Mouse (Mus musculus) liver, embryonic 14.5 days (tissue): Measurements from ENCODE around the gene Intu. TPM values are rescaled to one million over a fixed set of nuclear protein-coding genes. Genes with fewer than 3 reads are reported as not detected.

Source experiments
- ATAC-seq: fragments of 200-750 bp; cut with Nextera tagmentation; 2 replicates; pipeline ENCODE4 v1.8.0; 2017; ENCODE audit warnings: moderate number of reproducible peaks, mild to moderate bottlenecking, moderate library complexity; ENCODE audit not compliant: insufficient read depth
- DNase-seq, 3 experiments: peaks; one replicate each; pipeline ENCODE4 v3.0.0-alpha.2; 2012 to 2013; ENCODE audit warnings: low read depth in 3 of 3, low spot score in 3 of 3
- H3K27ac ChIP-seq: fragments of 300-500 bp; sonication (generic); 2 replicates; pipeline ENCODE4 v1.5.1; 2014; ENCODE audit warnings: moderate library complexity, mild to moderate bottlenecking, control low read depth, inconsistent platforms
- H3K27me3 ChIP-seq: fragments of 300-500 bp; sonication (generic); 2 replicates; pipeline ENCODE4 v1.6.1; 2014; ENCODE audit warnings: mild to moderate bottlenecking, low read length, moderate library complexity; ENCODE audit not compliant: control insufficient read depth, insufficient read depth
- H3K36me3 ChIP-seq: fragments of 300-500 bp; sonication (generic); replicated peaks from 2 replicates; pipeline ENCODE4 v1.6.1; 2014; ENCODE audit warnings: low read depth; ENCODE audit not compliant: control insufficient read depth, insufficient read depth
- H3K4me1 ChIP-seq, 2 experiments: fragments of 200-500 bp in 1 of 2; fragments of 300-500 bp in 1 of 2; sonication (generic) in 1 of 2; replicated peaks; 2 replicates each; pipeline ENCODE4 v1.6.1; 2012 to 2014; ENCODE audit warnings: antibody characterized with exemption in 1 of 2, inconsistent platforms in 1 of 2, low read length in 1 of 2; ENCODE audit not compliant: control insufficient read depth in 2 of 2, insufficient read depth in 2 of 2
- H3K4me2 ChIP-seq: fragments of 300-500 bp; sonication (generic); 2 replicates; pipeline ENCODE4 v1.6.1; 2014; ENCODE audit warnings: low read depth, mild to moderate bottlenecking, control low read depth, moderate library complexity
- H3K4me3 ChIP-seq, 2 experiments: fragments of 200-500 bp in 1 of 2; fragments of 300-500 bp in 1 of 2; sonication (generic) in 1 of 2; 2 replicates each; pipeline ENCODE4 v1.5.1; 2012 to 2014; ENCODE audit warnings: low read depth in 2 of 2, low read length in 2 of 2, mild to moderate bottlenecking in 2 of 2, control low read depth in 1 of 2, inconsistent platforms in 1 of 2, moderate library complexity in 1 of 2; ENCODE audit not compliant: insufficient read depth in 1 of 2
- H3K9ac ChIP-seq: fragments of 300-500 bp; sonication (generic); replicated peaks from 2 replicates; pipeline ENCODE4 v1.6.1; 2014; ENCODE audit warnings: mild to moderate bottlenecking, control low read depth, moderate library complexity
- H3K9me3 ChIP-seq: fragments of 300-500 bp; sonication (generic); 2 replicates; pipeline ENCODE4 v1.6.1; 2016; ENCODE audit warnings: low read length, mixed read lengths; ENCODE audit not compliant: control insufficient read depth
- CTCF ChIP-seq: IDR thresholded peaks from 2 replicates; pipeline ENCODE4 v1.5.1; 2016; ENCODE audit warnings: antibody characterized with exemption, low read depth, control low read depth
- EP300 ChIP-seq: IDR thresholded peaks from 2 replicates; pipeline ENCODE4 v1.6.1; 2016; ENCODE audit warnings: antibody characterized with exemption, low read depth
- WGBS: fragments of 180-500 bp; shearing (Covaris S2); extraction: QIAGEN DNeasy Blood & Tissue Kit; methylation state at CpG from one replicate; pipeline ENCODE4 v1.1.7; 2014; ENCODE audit not compliant: insufficient replicate concordance; 5-methylcytosine and 5-hydroxymethylcytosine counted together
- polyA plus RNA-seq, 2 experiments: library from polyadenylated mRNA; depleted of rRNA in 1 of 2; stranded (reverse) in 1 of 2; unstranded in 1 of 2; fragments of >200 nt; fragmentation: Nextera tagmentation in 1 of 2; extraction: Ambion mirVana in 1 of 2; gene quantifications; 2 replicates each; pipeline versions ENCODE4 v1.2.1 to v1.2.3; 2012 to 2014

Gene Intu
- polyA plus RNA-seq, 2 experiments, result 0.52 to 0.80 TPM

DNA sequence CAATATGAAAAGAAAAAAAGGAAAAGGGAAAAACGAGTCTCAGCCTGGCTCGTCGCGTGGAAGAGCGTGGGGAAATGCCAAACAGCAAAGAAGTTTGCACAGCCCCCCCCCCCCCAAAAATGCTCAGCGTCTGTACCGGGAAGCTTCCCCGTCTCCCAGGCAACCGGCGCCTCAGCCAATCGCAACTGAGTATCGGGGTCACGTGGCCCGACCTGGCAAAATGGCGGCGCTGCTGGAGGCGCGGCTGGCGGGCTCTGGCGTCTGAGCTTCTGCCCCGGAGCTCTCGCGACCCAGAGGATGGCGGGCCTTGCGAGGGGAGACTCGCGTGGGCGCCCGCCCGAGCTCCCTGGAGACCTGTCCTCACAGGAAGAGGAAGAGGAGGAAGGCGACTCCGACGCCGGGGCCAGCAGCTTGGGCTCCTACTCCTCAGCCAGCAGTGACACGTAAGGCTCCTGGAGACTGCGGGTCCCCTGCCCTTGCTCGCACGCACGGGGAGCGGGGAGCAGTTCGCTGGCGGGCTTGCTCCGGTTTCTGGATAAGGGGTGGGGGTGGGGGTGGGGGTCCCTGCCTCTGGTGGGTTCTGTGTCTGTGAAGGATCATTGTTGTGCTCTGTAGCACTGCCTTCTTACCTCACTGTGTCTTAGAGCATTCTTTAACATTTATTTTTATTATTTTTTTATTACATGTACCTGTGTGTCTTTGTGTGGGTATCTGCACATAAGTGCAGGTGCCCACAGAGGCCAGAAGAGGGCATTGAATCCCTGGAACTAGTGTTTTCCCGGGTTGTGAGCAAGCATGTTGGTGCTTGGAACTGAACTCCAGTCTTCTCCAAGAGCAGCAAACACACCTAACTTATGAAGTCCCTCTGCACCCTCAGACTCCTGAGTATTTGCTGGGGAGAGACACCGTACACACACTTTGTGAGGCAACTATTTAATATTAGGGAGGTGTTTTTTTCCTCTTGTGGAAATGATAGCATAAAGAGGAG is 9.8 kb downstream of the Intu start:
- no peak overlapping the region for H3K27ac ChIP-seq
- peak; percentile 86 for ATAC-seq
- peak overlapping the region; percentile 61 to 68 for H3K4me3 ChIP-seq
- no peaks in the 10 kb centered on the region for H3K27me3 ChIP-seq
- DNase-seq, result peak; percentile 64 to 70 (median 70)
- no peaks in the 10 kb centered on the region for H3K4me1 ChIP-seq
- peak overlapping the region; percentile 53; the same call in 1 of the 2 replicates for H3K9ac ChIP-seq
- peak overlapping the region; percentile 54 for H3K4me2 ChIP-seq
- no peak for TF ChIP-seq EP300
- TF ChIP-seq CTCF, result no peak
- 4% methylated on average over 43 of the region's 45 CpGs for WGBS
- no peaks in the 10 kb centered on the region for H3K9me3 ChIP-seq
- H3K36me3 ChIP-seq, result no peaks in the 10 kb centered on the region

DNA sequence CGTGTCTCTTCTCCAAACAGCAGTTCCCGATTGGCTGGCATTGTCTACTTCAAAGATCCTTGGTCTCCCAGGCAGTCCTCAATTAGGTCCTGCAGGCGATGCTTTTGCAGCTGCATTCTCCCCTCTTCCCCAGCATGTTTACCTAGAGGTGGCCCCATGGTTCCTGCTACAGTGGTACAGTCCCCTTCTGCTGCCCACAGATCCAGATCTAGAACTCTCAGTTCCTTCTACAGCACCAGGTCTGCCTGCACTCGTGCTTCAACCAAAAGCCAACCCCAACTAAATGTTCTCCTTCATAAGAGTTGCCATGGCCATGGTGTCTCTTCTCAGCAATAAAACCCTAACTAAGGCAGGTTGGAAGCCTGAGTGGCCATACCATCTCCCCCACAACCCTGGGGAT is 15.5 kb downstream of the Intu start:
- TF ChIP-seq CTCF (no peak), EP300 (no peak)
- DNase-seq, result no peak
- no peaks in the 10 kb centered on the region for H3K9me3 ChIP-seq

DNA sequence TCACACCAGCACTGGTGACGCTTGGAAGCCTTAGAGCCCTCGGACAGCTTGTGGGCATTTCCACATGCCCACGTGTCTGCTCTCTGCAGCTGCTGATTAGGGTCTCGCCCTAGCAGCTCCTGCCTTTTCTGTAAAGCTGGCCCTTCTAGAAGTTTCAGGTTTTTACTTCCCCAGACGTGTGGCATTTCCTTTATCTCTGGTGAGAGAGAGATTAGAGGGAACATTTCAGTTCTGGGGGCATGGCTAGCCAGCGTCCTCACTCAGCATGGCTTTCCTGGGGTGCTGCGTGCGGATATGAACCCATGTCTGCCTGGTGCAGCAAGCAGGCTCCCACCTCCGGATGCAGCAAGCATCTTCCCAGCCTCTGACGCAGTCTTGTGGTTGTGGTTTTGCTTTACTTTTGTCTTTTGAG is 121.9 kb downstream of the Intu start:
- H3K27ac ChIP-seq, result no peak overlapping the region
- peaks cover 0 to 6% of the 10 kb centered on the region in 2 experiments; a peak in 2 of 4 replicates for H3K4me1 ChIP-seq
- H3K4me3 ChIP-seq, result no peak overlapping the region
- no peak overlapping the region for H3K9ac ChIP-seq
- H3K4me2 ChIP-seq, result no peak overlapping the region
- TF ChIP-seq EP300, result no peak
- no peak for TF ChIP-seq CTCF
- DNase-seq (no peak), ATAC-seq (peak; percentile 45; the same call in 1 of the 2 replicates)
- H3K27me3 ChIP-seq, result no peaks in the 10 kb centered on the region
- 16% methylated on average over 10 of the region's 10 CpGs for WGBS
- H3K9me3 ChIP-seq, result no peaks in the 10 kb centered on the region
- no peaks in the 10 kb centered on the region for H3K36me3 ChIP-seq

More for the DNA sequence above, 15.5 kb downstream of the Intu start:
- no peak for ATAC-seq
- H3K4me1 ChIP-seq, result no peaks in the 10 kb centered on the region
- no peak overlapping the region for H3K4me2 ChIP-seq
- H3K27ac ChIP-seq, result no peak overlapping the region
- H3K4me3 ChIP-seq, result no peak overlapping the region
- 53% methylated on average over 4 of the region's 4 CpGs for WGBS
- no peak overlapping the region for H3K9ac ChIP-seq
- no peaks in the 10 kb centered on the region for H3K36me3 ChIP-seq
- no peaks in the 10 kb centered on the region for H3K27me3 ChIP-seq

- no peak overlapping the region for H3K27ac ChIP-seq
- H3K27me3 ChIP-seq, result no peaks in the 10 kb centered on the region
- WGBS, result 71% methylated on average over 16 of the region's 16 CpGs
- no peak for DNase-seq
- peaks cover 0 to 6% of the 10 kb centered on the region in 2 experiments; a peak in 2 of 4 replicates for H3K4me1 ChIP-seq
- H3K4me2 ChIP-seq, result no peak overlapping the region
- ATAC-seq, result no peak
- no peak overlapping the region for H3K9ac ChIP-seq
- no peak for TF ChIP-seq CTCF
- TF ChIP-seq EP300, result no peak
- H3K9me3 ChIP-seq, result no peaks in the 10 kb centered on the region
- no peak overlapping the region for H3K4me3 ChIP-seq
- H3K36me3 ChIP-seq, result no peaks in the 10 kb centered on the region
Observed at GRCm38 (mm10) chr3:40653582-40653981, 122.5 kb downstream of the Intu start.

GRCm38 (mm10) chr3:40654028-40654427 is 122.9 kb downstream of the Intu start:
- WGBS, result 81% methylated on average over 11 of the region's 11 CpGs
- Histone ChIP-seq H3K9ac (no peak overlapping the region), H3K4me3 (no peak overlapping the region), H3K27me3 (no peaks in the 10 kb centered on the region), H3K4me2 (no peak overlapping the region), H3K4me1 (peaks cover 0 to 6% of the 10 kb centered on the region in 2 experiments; a peak in 2 of 4 replicates), H3K36me3 (no peaks in the 10 kb centered on the region), H3K9me3 (no peaks in the 10 kb centered on the region), H3K27ac (no peak overlapping the region)
- ATAC-seq (no peak), DNase-seq (no peak)
- TF ChIP-seq CTCF, result no peak
- no peak for TF ChIP-seq EP300
